In the genomic region with DNA sequence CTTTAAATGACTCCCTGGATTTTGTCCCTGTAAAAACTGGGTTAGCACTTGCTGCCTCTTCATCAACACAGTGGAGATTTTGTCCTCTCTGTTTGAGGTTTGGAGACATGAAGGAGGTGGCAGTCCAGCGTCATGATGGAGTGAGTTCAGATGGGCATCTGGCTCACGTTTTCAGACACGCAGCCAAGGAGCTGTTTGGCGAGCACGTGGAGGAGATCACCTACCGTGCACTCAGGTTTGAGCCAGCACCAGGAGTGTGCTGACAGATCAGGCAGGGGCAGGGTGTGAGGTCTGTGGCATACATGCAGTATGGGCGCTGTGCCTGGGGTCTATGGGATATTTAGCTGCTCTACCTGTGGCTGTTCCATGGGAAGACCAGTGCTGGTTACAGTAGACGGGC, we compare ENCODE assay signal across 15 mouse cellular contexts.
"Had no signal": no experiment of that assay in that cellular context is flagged by ENCODE, and none has a peak within 500 bp of the region (broad histone marks: within the 10 kb centered on the region; RNA-seq: fewer than 3 reads in every experiment).

No protein-coding gene starts in this region.

- H3K27ac ChIP-seq: neural tube, embryonic 15.5 days; stomach, embryonic 15.5 days; stomach, postnatal 0 days had no signal

- H3K4me1 ChIP-seq: neural tube, embryonic 15.5 days; stomach, embryonic 15.5 days had no signal

- H3K27me3 ChIP-seq: neural tube, embryonic 15.5 days; stomach, embryonic 15.5 days had no signal

- H3K4me2 ChIP-seq: neural tube, embryonic 15.5 days; stomach, embryonic 15.5 days had no signal

- DNase-seq: retina, postnatal 1 day; right cerebral cortex, adult 18-20 months; right cerebral cortex, postnatal 14 days; right cerebral cortex, postnatal 25 days; right cerebral cortex, postnatal 4 days; spleen, adult 18-20 months; thymus, adult 18-20 months; thymus, adult 2 months; thymus, postnatal 14 days; thymus, postnatal 25 days; thymus, postnatal 36 days; thymus, postnatal 4 days had no signal

- H3K9me3 ChIP-seq: neural tube, embryonic 15.5 days; stomach, embryonic 15.5 days had no signal

- H3K9ac ChIP-seq: neural tube, embryonic 15.5 days; stomach, embryonic 15.5 days had no signal

- H3K4me3 ChIP-seq: neural tube, embryonic 15.5 days; stomach, embryonic 15.5 days had no signal
